Mouse (Mus musculus) hindbrain, embryonic 15.5 days (tissue): ENCODE data around the gene Alkbh6. TPM values are rescaled to one million over a fixed set of nuclear protein-coding genes. Genes with fewer than 3 reads are reported as not detected.

Experiments used
- ATAC-seq: fragments of 200-750 bp; cut with Nextera tagmentation; 2 replicates; pipeline ENCODE4 v1.8.0; 2017; ENCODE audit warnings: low read depth, moderate number of reproducible peaks, moderate TSS enrichment; ENCODE audit not compliant: low FRiP score
- H3K27ac ChIP-seq: fragments of 300-500 bp; sonication (generic); replicated peaks from 2 replicates; pipeline ENCODE4 v1.5.1; 2015; ENCODE audit warnings: mild to moderate bottlenecking, inconsistent platforms
- H3K27me3 ChIP-seq: fragments of 300-500 bp; sonication (generic); 2 replicates; pipeline ENCODE4 v1.6.1; 2015; ENCODE audit warnings: control low read depth, inconsistent platforms
- H3K36me3 ChIP-seq: fragments of 300-500 bp; sonication (generic); 2 replicates; pipeline ENCODE4 v1.6.1; 2015; ENCODE audit warnings: control low read depth, inconsistent platforms
- H3K4me1 ChIP-seq: fragments of 300-500 bp; sonication (generic); replicated peaks from 2 replicates; pipeline ENCODE4 v1.6.1; 2015; ENCODE audit warnings: control low read depth, inconsistent platforms
- H3K4me2 ChIP-seq: fragments of 300-500 bp; sonication (generic); 2 replicates; pipeline ENCODE4 v1.6.1; 2015; ENCODE audit warnings: moderate library complexity, mild to moderate bottlenecking, inconsistent platforms
- H3K4me3 ChIP-seq: fragments of 300-500 bp; sonication (generic); 2 replicates; pipeline ENCODE4 v1.5.1; 2015; ENCODE audit warnings: mild to moderate bottlenecking, inconsistent platforms
- H3K9ac ChIP-seq: fragments of 300-500 bp; sonication (generic); 2 replicates; pipeline ENCODE4 v1.6.1; 2015; ENCODE audit warnings: inconsistent platforms
- H3K9me3 ChIP-seq: fragments of 300-500 bp; sonication (generic); 2 replicates; pipeline ENCODE4 v1.6.1; 2016; ENCODE audit warnings: control low read depth, inconsistent platforms
- WGBS: fragments of 180-500 bp; shearing (Covaris S2); methylation state at CpG from one replicate; pipeline ENCODE4 v1.1.7; 2015; 5-methylcytosine and 5-hydroxymethylcytosine counted together
- polyA plus RNA-seq: library from polyadenylated mRNA; unstranded; fragments of >200 nt; fragmentation: Nextera tagmentation; extraction: Ambion mirVana; gene quantifications from 2 replicates; pipeline ENCODE4 v1.2.1, GENCODE M21; 2015

Gene Alkbh6
- polyA plus RNA-seq, 1 experiment from 2014 or later: 135 TPM

DNA sequence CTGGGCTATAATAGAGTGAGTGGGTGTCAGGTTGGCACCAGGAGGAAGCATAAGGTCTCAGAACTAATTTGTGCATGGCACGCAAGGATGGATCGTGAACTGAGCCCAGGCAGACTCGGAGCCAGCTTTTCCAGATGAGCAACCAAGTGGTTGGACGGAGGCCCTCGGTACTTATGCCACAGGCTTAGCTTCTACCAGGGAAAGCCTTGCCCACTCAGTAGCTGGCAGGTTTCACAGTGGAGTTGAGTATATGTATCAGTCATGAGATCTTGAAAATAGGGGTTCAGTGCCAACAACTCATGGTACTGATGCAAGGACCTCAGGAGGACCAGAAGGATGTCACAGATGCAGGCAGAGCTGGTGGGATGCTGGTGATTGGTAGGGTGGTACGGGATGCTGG, 27.2 kb downstream of the Alkbh6 start:
- peaks cover 33% of the 10 kb centered on the region for H3K4me1 ChIP-seq
- WGBS: 68% methylated on average over 6 of the region's 6 CpGs
- no peak overlapping the region for H3K4me2 ChIP-seq
- H3K27me3 ChIP-seq: peaks cover 22% of the 10 kb centered on the region
- no peak overlapping the region for H3K9ac ChIP-seq
- H3K9me3 ChIP-seq: no peaks in the 10 kb centered on the region
- H3K36me3 ChIP-seq: no peaks in the 10 kb centered on the region
- no peak overlapping the region for H3K4me3 ChIP-seq
- ATAC-seq: no peak
- no peak overlapping the region for H3K27ac ChIP-seq

DNA sequence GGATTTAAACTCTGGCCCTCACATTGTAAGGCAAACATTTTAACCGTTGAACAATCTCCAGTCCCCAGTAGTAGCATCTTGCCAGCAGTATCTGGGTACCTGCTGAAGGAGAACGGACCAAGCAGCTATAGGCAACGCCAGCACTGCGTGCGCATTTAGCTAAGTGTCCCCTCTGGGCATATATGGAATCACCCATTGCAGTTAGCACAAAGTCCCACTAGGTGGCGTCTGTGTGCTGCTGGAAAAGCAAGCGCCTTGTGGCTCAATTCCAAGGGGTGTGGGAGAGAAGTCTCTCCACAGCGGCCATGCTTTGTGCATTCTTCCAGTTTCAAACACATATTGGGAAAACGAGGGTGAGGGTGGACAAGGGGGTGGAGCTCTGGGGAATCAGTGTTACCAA, 27.9 kb downstream of the Alkbh6 start:
- ATAC-seq: peak; percentile 40; the same call in 1 of the 2 replicates
- H3K9me3 ChIP-seq: no peaks in the 10 kb centered on the region
- H3K4me2 ChIP-seq: no peak overlapping the region; the same call in 1 of the 2 replicates
- peaks cover 32% of the 10 kb centered on the region for H3K4me1 ChIP-seq
- H3K9ac ChIP-seq: no peak overlapping the region
- H3K27ac ChIP-seq: no peak overlapping the region
- H3K27me3 ChIP-seq: peaks cover 22% of the 10 kb centered on the region
- H3K36me3 ChIP-seq: no peaks in the 10 kb centered on the region
- WGBS: under 1% methylated on average over 9 of the region's 9 CpGs
- no peak overlapping the region for H3K4me3 ChIP-seq

DNA sequence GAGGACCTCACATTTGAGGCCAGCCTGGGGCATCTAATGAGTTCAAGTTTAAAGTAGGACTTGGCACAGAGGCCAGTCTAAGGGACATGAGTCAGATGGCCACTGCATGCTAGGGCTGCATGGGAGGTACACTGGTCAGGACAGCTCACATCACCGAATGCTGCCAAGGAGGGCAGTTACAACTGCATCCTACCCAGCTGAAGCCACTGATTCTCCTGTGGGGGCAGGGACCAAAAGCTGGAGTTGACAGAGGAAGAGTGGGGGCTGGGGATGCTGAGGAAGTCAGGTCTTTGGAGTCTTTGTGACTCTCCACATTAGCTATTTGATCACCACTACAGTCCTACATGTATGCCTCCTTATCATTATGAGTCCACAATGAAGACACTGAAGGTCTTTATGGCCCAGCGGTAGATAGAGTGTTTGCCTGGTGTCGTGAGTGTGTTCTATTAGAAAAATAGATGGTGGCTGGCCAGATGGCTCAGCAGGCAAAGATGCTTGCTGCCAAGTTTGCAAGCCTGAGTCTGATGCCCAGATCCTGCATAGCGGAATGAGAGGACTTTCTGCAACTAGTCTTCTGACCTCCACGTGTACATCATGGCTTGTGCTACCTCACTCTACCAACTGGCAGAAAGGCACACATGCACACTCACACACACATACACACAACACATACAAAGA, 31.1 kb downstream of the Alkbh6 start:
- H3K9me3 ChIP-seq: no peaks in the 10 kb centered on the region
- H3K4me2 ChIP-seq: no peak overlapping the region
- no peak overlapping the region for H3K4me3 ChIP-seq
- ATAC-seq: no peak
- peaks cover 20% of the 10 kb centered on the region for H3K27me3 ChIP-seq
- WGBS: 63% methylated on average over 5 of the region's 5 CpGs
- H3K27ac ChIP-seq: no peak overlapping the region
- peaks cover 11% of the 10 kb centered on the region for H3K4me1 ChIP-seq
- H3K36me3 ChIP-seq: no peaks in the 10 kb centered on the region
- H3K9ac ChIP-seq: no peak overlapping the region

DNA sequence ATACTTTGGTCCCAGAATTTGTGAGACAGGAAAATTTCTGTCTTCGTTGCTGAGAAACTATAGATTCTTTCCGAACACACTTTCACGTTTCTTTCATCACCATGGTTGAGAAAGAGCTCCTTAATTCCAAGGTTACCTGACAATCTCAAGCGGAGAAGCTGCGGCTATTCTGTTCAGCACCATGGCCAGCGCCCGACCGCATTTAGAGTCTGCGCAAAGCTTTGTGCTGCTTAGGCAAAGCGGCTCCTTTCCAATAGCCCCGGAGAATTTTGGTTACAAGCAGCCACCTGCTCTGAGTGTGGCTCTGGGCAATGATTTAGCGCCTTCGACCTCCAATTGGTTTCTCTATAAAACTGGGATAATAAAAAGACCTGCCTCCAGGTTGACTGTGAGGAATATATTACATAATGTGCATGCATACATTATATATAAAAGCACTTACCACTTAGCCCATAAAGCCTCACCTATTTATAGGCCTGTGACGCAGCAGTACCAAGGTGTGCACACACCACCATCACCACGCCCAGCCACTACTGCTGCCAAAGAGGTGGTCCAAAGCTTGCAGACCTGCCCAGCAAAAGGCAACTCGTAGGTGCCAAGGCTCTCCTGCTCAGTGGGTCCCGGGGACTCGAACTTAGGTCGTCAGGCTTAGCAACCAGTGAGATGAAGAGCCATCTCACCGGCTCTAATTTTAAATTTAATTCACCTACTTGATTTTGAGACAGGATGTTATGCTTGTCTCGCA, 38.3 kb downstream of the Alkbh6 start:
- Histone ChIP-seq H3K36me3 (no peaks in the 10 kb centered on the region), H3K9ac (no peak overlapping the region), H3K9me3 (no peaks in the 10 kb centered on the region), H3K4me2 (no peak overlapping the region), H3K27ac (no peak overlapping the region), H3K4me3 (no peak overlapping the region), H3K4me1 (peaks cover 16% of the 10 kb centered on the region), H3K27me3 (peaks cover 40% of the 10 kb centered on the region)
- WGBS: 29% methylated on average over 21 of the region's 21 CpGs
- ATAC-seq: no peak

DNA sequence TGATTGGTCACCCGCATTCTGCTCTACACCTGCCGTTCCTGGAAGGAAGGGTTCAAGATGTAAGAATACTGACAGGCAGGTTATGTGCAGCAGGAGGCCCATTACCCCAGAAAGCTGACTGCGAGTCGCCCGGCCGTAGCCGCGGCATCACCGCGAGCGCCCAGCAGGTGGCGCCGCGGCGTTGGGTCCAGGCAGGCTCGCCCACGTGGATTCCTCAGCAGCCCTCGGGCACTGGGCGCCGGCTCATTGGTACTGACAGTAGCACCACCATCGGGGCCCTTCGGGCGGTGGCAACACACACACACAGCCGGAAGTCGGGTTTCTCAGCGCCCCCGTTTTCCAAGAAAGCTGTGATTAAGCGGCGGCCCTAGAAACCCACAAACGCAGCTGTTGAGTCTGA, 39.3 kb downstream of the Alkbh6 start:
- Histone ChIP-seq H3K9ac (no peak overlapping the region), H3K9me3 (no peaks in the 10 kb centered on the region), H3K4me2 (peak overlapping the region; percentile 49), H3K4me3 (peak overlapping the region; percentile 20; the same call in 1 of the 2 replicates), H3K36me3 (no peaks in the 10 kb centered on the region), H3K4me1 (peaks cover 16% of the 10 kb centered on the region), H3K27ac (no peak overlapping the region), H3K27me3 (peaks cover 40% of the 10 kb centered on the region)
- ATAC-seq: peak; percentile 64; the same call in 1 of the 2 replicates
- 1% methylated on average over 30 of the region's 30 CpGs for WGBS

DNA sequence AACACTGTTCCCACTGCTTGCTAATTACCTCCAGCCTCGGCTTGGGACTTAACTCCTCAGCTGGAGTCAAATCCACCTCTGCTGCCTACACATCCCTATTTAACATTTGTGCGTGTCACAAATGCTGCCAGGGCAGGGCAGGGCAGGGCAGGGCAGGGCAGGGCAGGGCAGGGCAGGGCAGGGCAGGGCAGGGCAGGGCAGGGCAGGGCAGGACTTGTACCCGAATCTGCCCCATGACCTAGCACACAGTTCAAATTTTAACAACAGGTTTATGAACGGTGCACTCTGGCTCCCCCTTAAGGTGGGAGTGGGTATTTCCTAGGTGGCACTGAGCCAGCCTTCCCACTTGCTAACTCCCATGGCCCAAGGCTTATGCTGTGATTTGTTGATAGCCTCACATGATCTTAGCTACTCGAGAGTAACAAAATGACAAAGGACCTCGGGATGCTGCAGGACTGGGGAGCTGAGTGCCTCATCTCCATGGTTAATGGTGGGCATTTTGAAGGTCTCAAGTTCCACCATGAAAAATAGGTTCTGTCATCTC, 44.8 kb downstream of the Alkbh6 start:
- no peak overlapping the region for H3K27ac ChIP-seq
- H3K4me2 ChIP-seq: no peak overlapping the region
- peaks cover 12% of the 10 kb centered on the region; the same call in 1 of the 2 replicates for H3K36me3 ChIP-seq
- H3K27me3 ChIP-seq: peaks cover 13% of the 10 kb centered on the region
- no peaks in the 10 kb centered on the region for H3K9me3 ChIP-seq
- 0 out of 2 replicates have a peak, but pooled peaks have one; percentile 40 for ATAC-seq
- H3K9ac ChIP-seq: no peak overlapping the region
- 16% methylated on average over 6 of the region's 6 CpGs for WGBS
- H3K4me3 ChIP-seq: no peak overlapping the region
- H3K4me1 ChIP-seq: peaks cover 20% of the 10 kb centered on the region

DNA sequence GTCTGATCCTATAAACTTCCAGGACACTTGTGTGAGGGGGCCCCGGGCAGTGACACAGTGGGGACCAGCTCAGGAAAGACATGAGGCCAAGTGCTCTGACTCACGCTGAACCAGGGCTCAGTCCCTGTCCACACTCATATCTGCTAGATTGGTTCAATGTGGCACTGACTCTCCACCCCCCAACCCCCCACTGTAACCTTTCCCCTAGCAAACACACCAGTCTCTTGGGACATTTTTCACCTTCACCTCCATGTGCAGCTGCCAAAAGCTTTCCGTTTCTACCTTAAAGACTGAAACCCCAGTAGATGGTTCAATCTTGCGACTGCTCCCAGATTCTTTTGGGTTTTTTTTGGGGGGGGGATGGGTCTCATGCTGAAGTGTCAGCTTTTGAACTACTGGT, 45.5 kb downstream of the Alkbh6 start:
- Histone ChIP-seq H3K4me1 (peaks cover 26% of the 10 kb centered on the region), H3K27ac (no peak overlapping the region), H3K36me3 (peaks cover 12% of the 10 kb centered on the region; the same call in 1 of the 2 replicates), H3K9ac (no peak overlapping the region), H3K9me3 (no peaks in the 10 kb centered on the region), H3K4me3 (no peak overlapping the region), H3K4me2 (no peak overlapping the region), H3K27me3 (peaks cover 8% of the 10 kb centered on the region; the same call in 1 of the 2 replicates)
- ATAC-seq: no peak
- 81% methylated on average over 4 of the region's 4 CpGs for WGBS

DNA sequence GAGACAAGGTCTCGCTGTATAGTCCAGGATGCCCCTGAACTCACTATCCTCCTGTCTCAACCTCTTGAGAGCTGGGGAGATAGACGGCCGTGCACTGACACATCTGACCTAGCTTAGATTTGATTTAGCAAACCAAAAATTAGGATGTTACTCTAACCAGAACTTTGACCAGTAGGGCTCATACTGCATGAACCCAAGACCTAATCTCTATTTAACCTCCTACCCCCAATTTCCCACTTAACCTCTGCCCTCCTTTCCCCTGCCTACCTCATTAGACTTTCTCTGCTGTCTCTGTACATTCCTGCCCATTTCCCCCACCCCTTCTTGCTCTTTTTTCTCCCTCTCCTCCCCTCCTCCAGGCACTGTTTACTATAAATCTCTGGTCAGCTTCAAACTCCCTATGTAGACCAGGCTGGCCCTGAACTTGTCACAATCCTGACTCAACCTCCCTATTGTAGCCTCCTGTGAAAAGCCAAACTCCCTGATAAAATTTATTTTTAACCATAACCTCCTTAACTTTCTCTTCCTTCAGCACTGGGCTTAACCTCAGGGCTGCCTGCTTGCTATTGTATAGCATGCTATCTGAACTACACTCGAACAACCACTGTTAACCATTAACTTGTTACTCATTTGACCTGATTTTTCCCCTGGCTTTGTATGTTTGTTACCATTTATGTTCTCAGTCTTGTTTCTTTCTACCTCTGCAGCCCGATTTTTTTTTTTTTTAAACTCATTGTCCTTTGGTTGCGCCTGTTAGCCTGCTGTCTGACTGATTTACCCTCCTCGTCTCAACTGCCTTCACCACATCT, 50.1 kb downstream of the Alkbh6 start:
- 0 out of 2 replicates have a peak overlapping the region, but pooled peaks have one; percentile 8 for H3K9ac ChIP-seq
- peaks cover 14% of the 10 kb centered on the region for H3K36me3 ChIP-seq
- H3K27ac ChIP-seq: no peak overlapping the region
- no peaks in the 10 kb centered on the region for H3K9me3 ChIP-seq
- no peak for ATAC-seq
- H3K4me3 ChIP-seq: peak overlapping the region; percentile 6; the same call in 1 of the 2 replicates
- H3K27me3 ChIP-seq: no peaks in the 10 kb centered on the region
- 60% methylated on average over 7 of the region's 7 CpGs for WGBS
- H3K4me2 ChIP-seq: peak overlapping the region; percentile 42
- H3K4me1 ChIP-seq: peaks cover 67% of the 10 kb centered on the region

DNA sequence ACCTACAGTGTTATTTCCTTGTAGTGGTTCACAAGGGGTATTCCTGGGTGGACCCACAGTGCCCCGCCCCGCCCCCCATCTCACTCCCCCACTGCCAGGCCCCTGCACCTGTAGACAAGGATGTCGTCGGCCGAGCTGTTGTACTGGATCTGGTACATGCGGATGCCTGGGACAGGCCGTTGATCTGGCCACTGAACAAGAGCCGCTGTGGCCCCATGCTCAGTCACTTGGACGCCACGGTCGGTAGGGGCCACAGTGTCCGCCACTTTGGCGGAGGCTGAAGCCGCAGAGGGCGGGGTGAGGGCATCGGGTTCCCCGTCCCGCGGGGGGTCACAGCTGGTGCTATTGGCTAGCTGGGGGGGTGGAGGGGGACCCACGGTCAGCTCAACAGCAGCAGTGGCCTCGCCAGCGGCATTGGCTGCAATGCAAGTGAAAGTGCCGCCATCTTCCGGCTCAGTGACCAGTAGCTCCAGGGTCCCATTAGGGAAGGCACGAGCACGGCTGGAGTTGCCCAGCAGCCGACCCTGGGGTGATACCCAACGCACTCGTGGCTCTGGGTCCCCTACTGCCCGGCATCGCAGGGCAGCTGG, 50.9 kb downstream of the Alkbh6 start:
- Histone ChIP-seq H3K36me3 (peaks cover 14% of the 10 kb centered on the region), H3K4me1 (peaks cover 68% of the 10 kb centered on the region), H3K4me2 (peak overlapping the region; percentile 42), H3K9me3 (no peaks in the 10 kb centered on the region), H3K27me3 (no peaks in the 10 kb centered on the region), H3K4me3 (peak overlapping the region; percentile 6; the same call in 1 of the 2 replicates), H3K27ac (no peak overlapping the region), H3K9ac (0 out of 2 replicates have a peak overlapping the region, but pooled peaks have one; percentile 8)
- WGBS: 65% methylated on average over 31 of the region's 31 CpGs
- no peak for ATAC-seq

DNA sequence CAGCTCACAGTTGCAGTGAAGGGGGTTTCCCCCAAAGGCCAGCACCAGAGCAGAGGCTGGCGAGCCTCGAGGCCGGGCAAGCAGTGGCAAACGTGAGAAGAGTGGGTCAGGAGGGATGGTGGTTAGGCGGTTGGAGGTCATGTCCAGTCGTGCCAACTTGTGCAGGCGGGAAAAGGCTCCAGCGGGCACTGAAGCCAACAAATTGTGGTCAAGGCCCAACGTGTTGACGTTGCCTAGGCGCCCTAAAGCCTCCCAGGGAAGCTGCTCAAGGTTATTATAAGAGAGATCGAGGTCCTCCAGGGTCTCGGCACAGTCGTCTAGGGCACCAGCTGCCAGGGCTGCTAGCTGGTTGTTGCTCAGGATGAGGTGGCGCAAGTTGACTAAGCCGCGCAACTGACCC, 51.5 kb downstream of the Alkbh6 start:
- H3K36me3 ChIP-seq: peaks cover 13% of the 10 kb centered on the region
- H3K27ac ChIP-seq: no peak overlapping the region
- peak overlapping the region; percentile 83 for H3K4me2 ChIP-seq
- H3K27me3 ChIP-seq: no peaks in the 10 kb centered on the region
- no peak overlapping the region for H3K9ac ChIP-seq
- ATAC-seq: no peak
- 0 out of 2 replicates have a peak overlapping the region, but pooled peaks have one; percentile 6 for H3K4me3 ChIP-seq
- 92% methylated on average over 17 of the region's 17 CpGs for WGBS
- H3K9me3 ChIP-seq: no peaks in the 10 kb centered on the region
- peaks cover 68% of the 10 kb centered on the region for H3K4me1 ChIP-seq

DNA sequence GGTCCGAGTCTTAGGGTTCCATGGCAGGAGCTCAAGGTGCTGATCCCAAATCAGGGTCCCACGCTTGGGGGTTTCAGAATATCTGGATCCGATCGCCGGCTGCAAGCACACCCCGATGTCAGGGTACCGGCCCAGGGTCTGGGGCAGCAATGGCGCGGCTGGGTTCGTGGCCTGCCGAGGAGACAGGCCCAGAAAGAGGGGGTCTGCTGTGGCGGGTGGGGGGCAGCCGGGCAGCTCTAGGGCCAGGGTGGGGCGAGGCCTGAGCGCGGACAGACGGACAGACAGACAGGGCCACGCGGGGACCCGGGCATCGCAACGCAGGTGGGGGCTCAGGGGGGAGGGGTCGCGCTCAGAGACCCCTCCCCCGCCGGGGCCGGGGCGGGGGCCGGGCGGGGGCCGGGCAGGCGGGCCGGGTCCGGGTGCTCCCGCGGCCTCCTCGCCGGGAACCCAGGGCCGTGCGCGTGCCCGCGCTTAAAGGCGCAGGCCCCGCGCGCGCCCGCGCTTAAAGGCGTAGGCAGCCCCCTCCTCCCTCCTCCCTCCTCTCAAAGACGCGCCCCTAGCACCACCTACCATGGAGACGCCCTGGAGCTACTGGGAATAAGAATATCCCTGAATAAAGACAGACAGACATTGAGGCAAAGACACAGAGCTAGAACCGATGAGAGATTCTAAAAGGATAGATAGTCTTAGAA, 54.3 kb downstream of the Alkbh6 start, which contains the start of gene Lrfn3:
TSS of gene Lrfn3 (minus strand) at position 121 of the 692 bp plus-strand sequence.
- Histone ChIP-seq H3K9me3 (no peaks in the 10 kb centered on the region), H3K27ac (peak within 1 kb of the TSS; percentile 63), H3K36me3 (peaks cover 2% of the 10 kb centered on the region), H3K27me3 (0 out of 2 replicates have a peak, but pooled peaks cover 4% of the 10 kb centered on the region), H3K4me1 (peaks cover 59% of the 10 kb centered on the region), H3K4me3 (peak within 1 kb of the TSS; percentile 71), H3K9ac (peak within 1 kb of the TSS; percentile 89), H3K4me2 (peak within 1 kb of the TSS; percentile 83)
- WGBS: 2% methylated on average over 24 of the region's 55 CpGs
- peak; percentile 83 for ATAC-seq
